Mouse (Mus musculus) c-Kit-positive CD71-negative TER-119-negative erythroid progenitor cells, embryonic 14.5 days (primary cell): ENCODE results near the gene Gm5148.

Source experiments
- DNase-seq: peaks from one replicate; pipeline ENCODE4 v3.0.0-alpha.2; 2013; ENCODE audit warnings: low read depth

Gm5148 gene

GRCm38 (mm10) chr3:37738171-37738950 lies 14.1 kb upstream of the Gm5148 start:
- DNase-seq, result no peak

- no peak for DNase-seq
Measured at GRCm38 (mm10) chr3:37737407-37737806, 13.1 kb upstream of the Gm5148 start.

DNA sequence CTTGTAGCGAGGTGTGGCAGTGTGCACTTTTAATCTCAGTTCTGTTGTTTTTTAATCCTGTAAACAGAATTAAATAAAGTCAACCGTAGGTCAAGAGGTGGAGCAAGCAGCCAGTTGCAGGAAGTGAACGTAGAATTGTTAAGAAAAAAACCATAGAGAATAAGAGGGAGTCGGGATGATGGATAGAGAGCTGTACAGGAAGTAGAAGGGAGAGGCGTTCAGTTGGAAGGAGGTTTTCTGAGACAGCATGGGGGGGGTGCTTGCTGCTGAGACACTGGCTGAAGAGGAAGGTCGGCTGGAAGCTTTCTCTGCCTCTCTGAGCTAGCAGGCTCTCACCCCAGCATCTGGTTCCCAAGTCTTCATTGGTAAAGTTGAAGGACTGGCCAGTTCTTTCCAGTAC lies 10.9 kb upstream of the Gm5148 start:
- DNase-seq, result no peak

GRCm38 (mm10) chr3:37729142-37729541 lies 4.9 kb upstream of the Gm5148 start:
- DNase-seq, result no peak

GRCm38 (mm10) chr3:37728112-37729100 lies 4.1 kb upstream of the Gm5148 start:
- DNase-seq, result no peak

- DNase-seq, result no peak
Measured at GRCm38 (mm10) chr3:37727392-37727791, 3.1 kb upstream of the Gm5148 start.

DNA sequence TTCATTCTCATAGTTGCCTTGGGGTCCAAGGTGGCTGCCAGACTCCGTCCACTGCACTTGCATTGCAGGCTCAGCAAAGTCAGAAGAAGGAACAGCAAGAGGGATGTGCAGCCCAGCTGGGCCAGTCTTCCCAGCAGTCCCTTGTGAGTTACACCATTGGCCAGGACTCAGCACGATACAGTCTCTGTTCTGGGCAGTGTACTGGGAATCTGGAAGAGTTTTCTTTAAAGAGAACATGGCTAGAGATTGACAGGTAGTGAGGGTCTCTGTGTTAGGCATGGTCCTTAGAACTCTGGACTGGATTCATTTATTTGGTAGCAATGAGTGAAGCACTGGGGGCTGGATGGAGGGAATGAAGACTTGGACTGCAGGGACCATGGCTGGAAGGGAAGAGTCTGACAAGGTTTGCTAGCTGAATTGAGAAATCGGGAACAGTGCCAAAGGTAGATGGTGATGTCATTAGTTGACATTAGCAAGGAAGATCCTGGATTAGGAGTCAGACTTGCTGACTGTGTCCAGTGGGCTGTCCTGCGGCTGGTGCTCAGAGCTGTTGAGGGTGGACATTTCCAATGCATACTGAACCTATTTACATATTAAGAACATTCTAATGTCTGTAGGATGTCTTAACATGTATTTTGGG lies 2.3 kb upstream of the Gm5148 start:
- no peak for DNase-seq

DNA sequence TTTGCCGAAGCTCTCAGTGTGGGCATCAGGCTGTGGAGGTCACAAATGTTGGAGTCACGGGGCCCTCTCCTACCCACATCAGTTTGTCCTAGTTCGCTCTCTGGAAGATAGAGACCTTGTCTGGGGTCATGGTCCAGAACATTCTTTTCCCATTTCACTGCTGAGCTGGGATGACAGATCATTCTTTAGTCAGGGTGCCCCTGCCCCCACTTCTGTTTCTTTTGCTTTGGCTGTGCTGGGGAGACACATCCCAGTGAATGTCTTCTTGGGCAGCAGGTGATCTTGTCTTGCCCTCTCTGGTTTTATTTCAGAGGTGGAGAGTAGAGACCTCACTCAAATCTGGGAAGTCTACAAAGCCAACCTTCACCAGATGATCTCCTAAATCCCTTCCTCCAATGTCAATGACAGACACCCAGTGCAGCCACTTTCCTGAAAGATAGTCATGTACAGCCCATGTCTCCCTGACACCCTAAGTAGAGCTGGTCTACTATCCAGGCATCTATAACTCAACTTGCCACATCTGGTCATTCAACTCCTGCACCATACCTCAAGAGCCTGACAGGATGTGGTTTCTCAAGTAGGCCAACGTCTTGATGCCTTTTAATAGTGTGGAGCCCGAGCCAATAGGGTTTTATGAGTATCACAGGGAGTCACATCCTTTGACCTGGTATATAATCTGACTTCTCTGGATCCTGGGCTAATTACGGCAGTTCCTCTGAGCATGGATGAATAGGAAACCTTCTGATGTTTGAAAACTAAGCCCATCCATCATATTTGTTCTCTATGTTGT lies 851 bp upstream of the Gm5148 start:
- no peak for DNase-seq

- DNase-seq, result no peak
Measured at GRCm38 (mm10) chr3:37723662-37724170, 574 bp downstream of the Gm5148 start.

DNA sequence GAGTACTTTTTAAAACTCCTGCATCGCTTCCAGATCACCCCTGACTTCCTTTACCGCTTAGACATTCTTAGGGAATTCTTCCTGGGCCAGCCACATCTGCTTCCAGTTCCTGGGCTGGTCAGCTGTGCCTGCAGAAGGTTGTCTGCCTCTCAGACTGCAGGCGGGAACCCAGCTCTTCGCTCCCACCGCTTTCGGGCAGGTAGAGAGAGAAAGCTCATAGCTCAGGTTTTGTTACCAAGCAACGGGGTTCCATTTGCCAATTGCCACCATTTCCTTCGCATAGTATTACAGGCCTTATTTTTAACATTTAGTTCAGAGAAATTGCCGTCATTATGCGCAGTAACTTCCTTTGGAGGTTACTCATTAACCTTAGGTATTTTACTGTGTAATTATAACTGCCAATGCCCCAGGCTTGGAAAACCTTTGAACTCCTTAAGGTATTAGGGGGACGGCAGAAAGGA lies 1.2 kb downstream of the Gm5148 start:
- no peak for DNase-seq

DNA sequence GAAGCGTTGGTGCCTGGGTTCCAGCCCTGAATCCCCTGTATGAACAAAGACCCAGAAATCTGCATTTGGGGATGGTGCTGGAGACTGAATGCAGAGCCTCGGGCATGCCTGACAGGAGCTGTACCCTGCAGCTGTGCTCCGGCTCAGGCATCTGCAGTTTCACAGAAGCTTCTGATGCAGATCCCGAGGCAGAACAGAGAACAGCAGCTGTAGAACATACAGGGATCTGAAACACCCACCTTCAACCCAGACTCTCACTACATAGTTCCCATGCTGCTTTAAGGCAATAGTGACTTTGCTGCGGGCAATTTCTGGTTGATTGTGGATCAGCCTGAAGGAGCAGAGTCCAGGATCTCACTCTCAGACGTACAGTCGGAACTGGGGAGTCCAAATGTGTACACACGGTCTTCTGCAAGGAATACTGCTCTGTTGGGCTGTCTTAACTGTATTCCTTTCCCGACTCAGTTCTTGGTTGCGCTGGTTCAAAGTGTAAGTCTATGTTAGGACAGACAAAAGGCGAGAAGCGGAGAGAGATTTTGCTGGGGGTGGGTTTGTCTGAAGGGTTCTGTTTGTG lies 1.7 kb downstream of the Gm5148 start:
- DNase-seq, result no peak

GRCm38 (mm10) chr3:37716992-37717391 lies 7.3 kb downstream of the Gm5148 start:
- no peak for DNase-seq

GRCm38 (mm10) chr3:37715734-37716133 lies 8.6 kb downstream of the Gm5148 start:
- no peak for DNase-seq

GRCm38 (mm10) chr3:37712501-37712900 lies 11.8 kb downstream of the Gm5148 start:
- no peak for DNase-seq

GRCm38 (mm10) chr3:37711639-37712038 lies 12.7 kb downstream of the Gm5148 start:
- DNase-seq, result no peak

GRCm38 (mm10) chr3:37707801-37708200 lies 16.5 kb downstream of the Gm5148 start:
- no peak for DNase-seq

DNA sequence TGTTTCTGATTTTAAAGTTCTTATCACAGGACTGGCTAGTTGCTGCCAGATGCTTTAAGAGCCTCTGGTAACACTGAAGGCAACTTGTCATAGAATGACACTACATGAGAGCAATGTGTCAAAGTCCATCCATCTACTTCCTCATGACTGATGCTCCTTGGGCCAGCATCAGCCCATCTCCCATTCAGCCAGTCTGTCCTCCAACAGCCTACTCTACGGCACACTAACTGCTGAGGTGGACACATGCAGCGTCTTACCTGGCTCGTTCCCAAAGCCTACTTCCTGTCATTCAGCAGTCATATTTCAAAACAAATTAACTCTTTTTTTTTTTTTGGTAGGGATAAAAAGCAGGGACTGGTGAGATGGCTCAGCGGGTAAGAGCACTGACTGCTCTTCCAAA lies 17.9 kb downstream of the Gm5148 start:
- no peak for DNase-seq

- DNase-seq, result no peak
Measured at GRCm38 (mm10) chr3:37705436-37705835, 18.9 kb downstream of the Gm5148 start.

DNA sequence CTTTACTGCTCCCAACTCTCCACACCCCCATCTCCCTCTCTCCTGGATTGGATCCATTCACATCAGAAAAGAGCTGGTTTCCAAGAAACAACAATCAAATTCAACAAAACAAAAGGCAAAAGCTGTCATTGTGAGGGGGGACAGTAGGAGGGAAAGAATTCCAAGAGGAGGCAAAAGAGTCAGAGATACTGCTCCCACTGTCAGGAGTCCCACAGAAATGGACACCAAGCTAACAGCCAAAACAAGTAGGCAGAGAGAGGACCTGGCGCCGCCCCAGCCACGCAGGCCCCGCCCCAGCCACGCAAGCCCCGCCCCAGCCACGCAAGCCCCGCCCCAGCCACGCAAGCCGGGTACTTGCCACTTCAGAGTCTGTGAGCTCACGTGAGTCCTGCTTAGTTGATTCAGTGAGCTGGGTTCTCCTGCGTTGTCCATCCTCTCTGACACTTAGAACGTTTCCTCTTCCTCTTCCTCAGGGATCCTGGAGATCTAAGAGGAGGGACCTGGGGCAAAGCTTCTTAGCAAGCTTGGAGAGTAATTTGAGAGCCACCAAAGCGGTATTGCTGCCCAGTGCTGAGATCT lies 19.5 kb downstream of the Gm5148 start:
- no peak for DNase-seq

DNA sequence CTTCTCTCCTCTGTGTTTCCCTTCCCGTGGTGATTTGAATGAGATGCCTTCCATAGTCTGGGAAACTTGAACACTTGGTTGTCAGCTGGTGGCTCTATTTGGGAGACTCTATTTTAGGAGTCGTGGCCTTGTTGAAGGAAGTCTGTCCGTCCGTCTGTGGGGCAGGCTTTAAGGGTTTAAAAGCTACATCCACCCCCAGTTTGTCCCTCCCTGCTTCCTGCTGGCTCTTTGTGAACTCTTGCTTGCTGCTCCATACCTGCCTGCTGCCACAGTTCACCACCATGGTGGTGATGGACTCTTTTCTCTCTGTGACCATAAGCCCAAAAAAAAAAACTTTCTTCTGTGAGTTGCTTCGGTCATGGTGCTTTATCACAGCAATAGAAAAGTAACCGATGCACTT lies 21.2 kb downstream of the Gm5148 start:
- DNase-seq, result no peak

DNA sequence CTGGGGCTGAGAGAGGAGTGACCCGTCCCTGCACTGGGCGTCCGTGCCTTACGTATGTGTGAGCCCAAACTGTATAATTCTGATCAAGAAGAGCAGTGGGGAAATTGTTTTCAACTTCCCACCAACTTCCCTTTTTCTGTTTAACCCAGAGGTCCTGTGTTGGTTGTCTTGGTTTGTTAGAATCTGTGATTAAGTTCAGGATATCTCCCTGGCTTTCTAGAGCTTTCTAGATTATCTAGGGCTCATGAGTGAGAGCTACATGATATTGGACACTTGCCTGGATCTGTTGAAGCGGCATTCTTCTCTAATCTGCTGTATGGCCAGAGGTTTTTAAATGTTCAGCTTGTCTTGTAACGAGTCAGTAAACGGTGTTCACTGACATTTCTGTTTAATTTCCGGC lies 30.7 kb downstream of the Gm5148 start:
- no peak for DNase-seq
